Mouse (Mus musculus) liver, embryonic 16.5 days (tissue): ENCODE data around the gene Nfe2l1. TPM values are rescaled to one million over a fixed set of nuclear protein-coding genes. Genes with fewer than 3 reads are reported as not detected.
A peak's percentile ranks its signal among the peaks of the same experiment; 100 is the strongest.

ENCODE experiments used
- ATAC-seq: fragments of 200-750 bp; cut with Nextera tagmentation; 2 replicates; pipeline ENCODE4 v1.8.0; 2017; ENCODE audit warnings: low read depth, mild to moderate bottlenecking, moderate number of reproducible peaks, moderate library complexity
- H3K27ac ChIP-seq: fragments of 300-500 bp; sonication (generic); 2 replicates; pipeline ENCODE4 v1.5.1; 2014; ENCODE audit warnings: mild to moderate bottlenecking, low read length
- H3K27me3 ChIP-seq: fragments of 300-500 bp; sonication (generic); 2 replicates; pipeline ENCODE4 v1.6.1; 2014; ENCODE audit warnings: low read depth, low read length, mixed read lengths; ENCODE audit not compliant: control insufficient read depth, insufficient read depth
- H3K36me3 ChIP-seq: fragments of 300-500 bp; sonication (generic); 2 replicates; pipeline ENCODE4 v1.6.1; 2014; ENCODE audit warnings: mild to moderate bottlenecking; ENCODE audit not compliant: control insufficient read depth, insufficient read depth
- H3K4me1 ChIP-seq: fragments of 300-500 bp; sonication (generic); 2 replicates; pipeline ENCODE4 v1.6.1; 2014; ENCODE audit warnings: low read depth, low read length, mixed read lengths; ENCODE audit not compliant: control insufficient read depth
- H3K4me2 ChIP-seq: fragments of 300-500 bp; sonication (generic); 2 replicates; pipeline ENCODE4 v1.6.1; 2014; ENCODE audit warnings: low read depth, low read length, mixed read lengths
- H3K4me3 ChIP-seq: fragments of 300-500 bp; sonication (generic); 2 replicates; pipeline ENCODE4 v1.5.1; 2014; ENCODE audit warnings: low read depth, mild to moderate bottlenecking, low read length
- H3K9ac ChIP-seq: fragments of 300-500 bp; sonication (generic); 2 replicates; pipeline ENCODE4 v1.6.1; 2014; ENCODE audit warnings: low read depth, low read length
- H3K9me3 ChIP-seq: fragments of 300-500 bp; sonication (generic); replicated peaks from 2 replicates; pipeline ENCODE4 v1.6.1; 2016; ENCODE audit warnings: low read length; ENCODE audit not compliant: control insufficient read depth
- WGBS: fragments of 180-500 bp; shearing (Covaris S2); extraction: QIAGEN DNeasy Blood & Tissue Kit; methylation state at CpG from one replicate; pipeline ENCODE4 v1.1.7; 2014; ENCODE audit not compliant: insufficient replicate concordance; 5-methylcytosine and 5-hydroxymethylcytosine counted together
- polyA plus RNA-seq: library from polyadenylated mRNA; unstranded; fragments of >200 nt; fragmentation: Nextera tagmentation; extraction: Ambion mirVana; gene quantifications from 2 replicates; pipeline ENCODE4 v1.2.1, GENCODE M21; 2015

The Nfe2l1 gene
- polyA plus RNA-seq, 1 experiment from 2014 or later: 20.1 TPM

DNA sequence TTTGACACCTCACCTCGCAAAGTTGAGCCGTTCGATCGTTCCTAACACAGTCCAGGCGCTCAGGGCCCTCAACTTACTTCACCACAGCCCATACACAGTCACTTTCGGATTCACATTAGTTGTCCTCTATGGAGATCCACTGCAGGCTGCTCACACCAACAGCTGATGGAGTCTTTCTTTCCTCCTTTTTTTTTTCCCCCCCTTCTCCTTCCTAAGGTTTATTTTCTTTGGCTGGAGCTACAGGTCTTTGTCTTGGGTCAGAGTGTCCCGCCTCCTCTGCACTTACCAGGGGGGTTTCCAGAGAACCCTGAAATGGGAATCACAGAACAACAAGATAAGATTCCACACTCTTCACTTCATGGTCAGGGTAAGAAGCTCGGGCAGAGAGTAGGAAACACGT is 1.9 kb downstream of the Nfe2l1 start:
- 72% methylated on average over 9 of the region's 9 CpGs for WGBS
- no peak for ATAC-seq
- H3K4me1 ChIP-seq: peaks cover 65% of the 10 kb centered on the region
- H3K27me3 ChIP-seq: no peaks in the 10 kb centered on the region
- peak overlapping the region; percentile 12; the same call in 1 of the 2 replicates for H3K4me3 ChIP-seq
- no peaks in the 10 kb centered on the region for H3K9me3 ChIP-seq
- peaks cover 5% of the 10 kb centered on the region for H3K36me3 ChIP-seq
- no peak overlapping the region; the same call in 1 of the 2 replicates for H3K27ac ChIP-seq
- H3K4me2 ChIP-seq: peak overlapping the region; percentile 29
- 0 out of 2 replicates have a peak overlapping the region, but pooled peaks have one; percentile 21 for H3K9ac ChIP-seq

DNA sequence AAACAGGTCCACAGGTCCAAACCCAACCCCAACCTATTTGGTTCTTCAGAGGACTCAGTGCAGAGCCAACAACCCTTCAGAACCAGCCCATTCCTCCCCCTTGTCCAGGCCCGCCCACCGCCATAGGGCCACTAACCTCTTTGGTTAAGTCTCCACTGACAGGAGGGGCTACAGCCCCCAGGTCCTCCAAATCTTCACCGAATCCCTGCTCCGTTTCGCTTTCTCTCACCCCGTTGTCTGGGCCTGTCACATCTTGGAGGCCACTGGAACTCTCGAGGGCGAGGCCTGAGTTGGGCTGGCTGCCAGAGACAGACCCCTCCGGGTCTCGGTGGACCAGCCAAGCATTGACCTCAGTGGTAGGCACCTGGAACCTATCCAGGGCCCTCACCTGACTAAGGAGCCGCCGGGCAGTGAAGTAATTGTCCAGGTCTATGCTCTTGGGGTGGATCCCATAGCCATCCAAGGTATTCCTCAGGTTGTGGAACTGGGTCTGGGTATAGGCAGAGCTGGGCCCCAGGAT is 2.6 kb downstream of the Nfe2l1 start:
- Histone ChIP-seq H3K9ac (peak overlapping the region; percentile 25; the same call in 1 of the 2 replicates), H3K9me3 (no peaks in the 10 kb centered on the region), H3K4me2 (peak overlapping the region; percentile 22; the same call in 1 of the 2 replicates), H3K27me3 (no peaks in the 10 kb centered on the region), H3K4me1 (peaks cover 72% of the 10 kb centered on the region), H3K27ac (no peak overlapping the region; the same call in 1 of the 2 replicates), H3K36me3 (peaks cover 5% of the 10 kb centered on the region), H3K4me3 (no peak overlapping the region)
- no peak for ATAC-seq
- WGBS: 88% methylated on average over 12 of the region's 12 CpGs

DNA sequence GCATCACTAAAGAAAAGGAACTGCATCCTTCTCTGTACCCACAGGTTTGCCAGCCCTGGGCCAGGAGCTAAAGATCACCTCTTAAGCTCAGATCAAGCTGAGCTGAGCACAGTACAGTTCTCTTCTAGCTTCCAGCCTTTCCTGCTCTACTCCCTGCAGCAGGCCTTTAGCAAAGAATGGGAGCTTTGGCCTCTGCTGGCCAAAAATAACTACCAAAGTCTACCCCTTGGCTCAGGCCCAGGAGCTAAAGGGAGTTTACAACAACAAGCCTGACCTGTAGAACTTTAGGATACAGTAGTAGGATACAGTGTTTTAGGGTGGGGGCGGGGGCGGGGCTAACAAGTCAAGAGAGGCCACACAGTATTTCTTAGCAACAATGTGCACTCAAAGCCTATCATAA is 3.3 kb downstream of the Nfe2l1 start:
- Histone ChIP-seq H3K9ac (no peak overlapping the region), H3K4me2 (peak overlapping the region; percentile 24; the same call in 1 of the 2 replicates), H3K4me1 (peaks cover 72% of the 10 kb centered on the region), H3K36me3 (peaks cover 10% of the 10 kb centered on the region), H3K4me3 (0 out of 2 replicates have a peak overlapping the region, but pooled peaks have one; percentile 1), H3K9me3 (no peaks in the 10 kb centered on the region), H3K27ac (peak overlapping the region; percentile 1; the same call in 1 of the 2 replicates), H3K27me3 (no peaks in the 10 kb centered on the region)
- ATAC-seq: no peak
- 65% methylated on average over 2 of the region's 2 CpGs for WGBS

DNA sequence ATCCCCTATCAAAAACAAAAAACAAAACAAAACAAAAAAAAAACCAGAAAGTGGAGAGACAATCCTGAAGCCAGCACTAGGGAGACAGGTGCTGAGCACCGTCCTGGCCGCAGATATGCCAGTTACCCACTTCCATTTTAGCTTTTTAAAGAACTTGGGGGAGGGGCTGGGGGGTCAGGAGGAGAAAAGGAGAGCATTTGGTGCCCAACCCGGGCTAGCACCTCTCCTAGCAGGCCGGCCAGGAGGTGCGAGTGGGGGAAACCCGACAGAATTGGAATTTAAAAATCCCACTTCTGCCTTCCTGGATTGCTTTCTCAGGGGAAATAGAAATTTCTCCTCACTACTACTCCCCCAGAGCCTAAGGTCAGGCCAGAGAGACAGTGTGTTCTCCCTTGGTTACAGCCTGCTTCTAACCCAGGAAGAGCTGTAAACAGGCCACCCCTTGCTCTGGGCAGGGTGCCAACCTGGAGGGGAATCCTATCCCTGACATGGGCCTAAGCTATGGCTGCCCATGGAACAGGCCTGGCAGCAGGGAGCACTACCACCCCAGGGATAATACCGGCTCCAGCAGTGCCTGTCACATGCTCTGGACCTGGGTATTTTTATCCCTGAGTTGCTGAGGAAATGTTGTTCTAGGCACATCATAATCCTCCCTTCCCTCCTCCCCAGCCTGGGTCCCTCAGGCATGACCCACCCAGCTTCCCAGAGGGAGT is 4.8 kb downstream of the Nfe2l1 start:
- Histone ChIP-seq H3K4me2 (peak overlapping the region; percentile 76), H3K4me1 (peaks cover 64% of the 10 kb centered on the region), H3K9ac (peak overlapping the region; percentile 40; the same call in 1 of the 2 replicates), H3K36me3 (peaks cover 25% of the 10 kb centered on the region), H3K27ac (peak overlapping the region; percentile 49; the same call in 1 of the 2 replicates), H3K4me3 (peak overlapping the region; percentile 52; the same call in 1 of the 2 replicates), H3K27me3 (no peaks in the 10 kb centered on the region), H3K9me3 (no peaks in the 10 kb centered on the region)
- WGBS: 51% methylated on average over 7 of the region's 7 CpGs
- ATAC-seq: no peak

DNA sequence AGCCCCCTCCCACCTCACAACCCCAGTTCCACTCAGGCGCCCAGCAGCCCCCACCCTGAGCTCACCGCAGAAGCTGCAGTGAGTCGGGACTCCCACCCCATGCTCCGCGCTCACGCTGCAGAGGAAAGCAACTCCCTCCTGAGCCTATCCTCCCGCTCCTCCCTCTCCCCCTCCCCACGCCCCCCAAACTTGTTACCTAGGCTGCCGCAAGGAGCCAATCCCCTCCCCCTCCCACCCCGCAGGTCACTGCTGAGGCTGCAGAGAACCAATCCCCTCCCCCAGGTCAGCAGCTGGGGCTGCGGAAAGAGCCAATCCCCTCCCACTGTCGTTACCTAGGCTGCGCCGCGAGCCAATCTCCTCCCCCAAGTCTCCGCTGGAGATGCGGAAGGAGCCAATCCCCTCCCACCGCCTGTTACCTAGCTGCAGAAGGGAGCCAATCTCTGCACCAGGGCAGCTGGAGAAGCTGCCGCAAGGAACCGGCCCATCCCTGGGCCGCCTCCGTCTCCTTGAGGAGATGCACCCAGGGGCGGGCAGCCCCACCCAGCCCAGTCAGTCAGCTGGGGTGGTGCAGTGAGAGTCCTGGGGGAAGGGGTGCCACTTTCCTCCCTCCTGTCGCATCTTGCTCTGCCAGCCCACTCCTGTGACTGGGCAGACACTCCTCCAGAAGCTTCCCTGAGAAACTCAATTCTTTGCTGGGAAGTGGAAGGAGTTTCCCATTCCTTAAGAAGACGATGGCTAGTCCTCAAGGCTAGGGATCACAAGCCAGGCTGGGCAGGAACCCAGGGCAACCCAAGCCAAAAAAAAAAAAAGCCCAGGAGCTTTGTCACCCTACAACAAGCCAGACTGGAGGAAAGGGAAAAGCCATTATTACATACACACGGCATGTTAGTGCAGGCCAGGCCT is 5.6 kb downstream of the Nfe2l1 start:
- Histone ChIP-seq H3K36me3 (peaks cover 33% of the 10 kb centered on the region), H3K9ac (peak overlapping the region; percentile 30; the same call in 1 of the 2 replicates), H3K4me2 (peak overlapping the region; percentile 76), H3K9me3 (no peaks in the 10 kb centered on the region), H3K4me1 (peaks cover 64% of the 10 kb centered on the region), H3K4me3 (peak overlapping the region; percentile 52), H3K27me3 (no peaks in the 10 kb centered on the region), H3K27ac (peak overlapping the region; percentile 49; the same call in 1 of the 2 replicates)
- 2% methylated on average over 25 of the region's 26 CpGs for WGBS
- peak; percentile 88 for ATAC-seq

DNA sequence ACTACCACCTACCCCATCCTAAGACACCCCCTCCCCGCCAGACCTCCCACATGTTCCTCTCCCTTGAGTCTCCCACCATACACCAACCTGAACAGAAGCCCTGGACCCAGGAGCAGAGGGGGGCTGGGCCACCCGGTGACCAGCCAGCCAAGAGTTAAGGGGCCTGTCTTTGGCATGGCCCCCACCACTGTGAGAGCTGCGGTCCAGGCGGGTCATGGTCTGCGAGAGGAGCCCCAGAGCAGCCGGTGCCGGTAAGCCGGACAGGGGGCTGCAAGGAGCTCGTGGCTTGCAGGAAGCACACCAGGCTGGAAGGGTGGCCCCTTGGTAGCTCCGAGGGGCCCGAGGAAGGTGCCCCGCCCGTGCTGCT is 6.3 kb downstream of the Nfe2l1 start:
- peak overlapping the region; percentile 76 for H3K4me2 ChIP-seq
- ATAC-seq: peak; percentile 2; the same call in 1 of the 2 replicates
- 19% methylated on average over 12 of the region's 13 CpGs for WGBS
- peaks cover 37% of the 10 kb centered on the region for H3K36me3 ChIP-seq
- peak overlapping the region; percentile 8; the same call in 1 of the 2 replicates for H3K9ac ChIP-seq
- H3K4me1 ChIP-seq: peaks cover 60% of the 10 kb centered on the region
- H3K9me3 ChIP-seq: no peaks in the 10 kb centered on the region
- H3K27ac ChIP-seq: no peak overlapping the region
- H3K27me3 ChIP-seq: no peaks in the 10 kb centered on the region
- peak overlapping the region; percentile 52 for H3K4me3 ChIP-seq

DNA sequence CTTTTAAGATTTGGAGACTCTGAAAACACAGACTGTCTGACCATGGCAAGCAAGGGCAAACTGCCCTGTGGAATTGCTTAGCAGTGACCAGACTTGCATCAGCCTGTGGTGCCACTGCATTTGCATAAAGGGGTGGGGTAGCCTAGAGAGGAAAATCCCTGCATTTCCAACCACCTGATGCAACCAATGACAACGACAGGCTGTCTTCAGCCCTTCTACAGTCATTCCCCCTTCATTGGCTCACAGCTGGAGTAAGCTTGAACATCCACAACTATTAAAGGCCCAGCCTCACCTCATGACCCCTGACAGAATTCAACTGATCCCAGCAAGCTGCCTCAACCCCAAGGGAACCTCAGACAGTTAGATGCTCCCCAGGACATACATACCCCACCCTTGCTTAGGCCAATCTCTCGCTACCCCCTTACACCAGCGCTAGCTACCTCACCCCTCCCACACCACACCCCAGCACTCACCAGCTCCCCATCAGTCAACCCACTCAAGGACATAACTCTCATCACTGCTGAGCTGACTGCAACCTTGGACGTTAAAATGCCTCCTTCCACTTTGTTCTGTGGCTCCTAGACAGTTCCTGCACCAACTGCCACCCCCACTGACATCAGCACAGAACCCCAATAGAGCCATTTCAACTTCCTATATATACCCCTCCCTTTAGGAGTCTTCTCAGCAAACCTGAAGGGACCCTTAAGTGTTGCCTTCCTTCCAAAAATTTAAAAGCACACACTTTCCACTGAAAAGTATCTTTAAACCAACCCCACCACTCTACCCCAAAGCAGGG is 6.9 kb downstream of the Nfe2l1 start:
- Histone ChIP-seq H3K4me3 (no peak overlapping the region; the same call in 1 of the 2 replicates), H3K36me3 (peaks cover 41% of the 10 kb centered on the region), H3K27me3 (no peaks in the 10 kb centered on the region), H3K9ac (no peak overlapping the region), H3K4me1 (peaks cover 55% of the 10 kb centered on the region), H3K9me3 (no peaks in the 10 kb centered on the region), H3K4me2 (peak overlapping the region; percentile 76), H3K27ac (peak overlapping the region; percentile 45; the same call in 1 of the 2 replicates)
- peak; percentile 31 for ATAC-seq
- WGBS: 46% methylated on average over 4 of the region's 4 CpGs

DNA sequence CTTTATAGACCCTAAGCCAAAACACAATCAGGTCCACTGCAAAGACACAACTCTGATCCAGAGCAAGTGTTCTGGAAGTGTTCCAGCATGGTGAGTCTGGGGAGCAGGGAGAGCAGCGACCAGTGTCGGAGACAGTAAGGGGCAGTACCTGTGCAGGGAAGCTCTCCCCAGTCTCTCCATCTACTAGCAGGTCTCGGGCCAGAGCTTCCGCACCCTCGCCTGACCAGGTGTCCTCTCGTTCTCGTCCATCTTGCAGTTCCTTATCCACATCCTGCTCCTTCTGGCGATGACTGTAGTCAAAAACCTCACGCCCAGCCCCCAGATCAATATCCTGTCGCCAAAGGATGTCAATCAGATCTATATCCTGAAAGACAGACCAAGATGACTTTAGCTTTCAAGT is 7.8 kb downstream of the Nfe2l1 start:
- no peaks in the 10 kb centered on the region for H3K9me3 ChIP-seq
- H3K27me3 ChIP-seq: no peaks in the 10 kb centered on the region
- peaks cover 48% of the 10 kb centered on the region for H3K36me3 ChIP-seq
- WGBS: 84% methylated on average over 10 of the region's 10 CpGs
- H3K4me2 ChIP-seq: no peak overlapping the region
- H3K9ac ChIP-seq: no peak overlapping the region
- H3K4me3 ChIP-seq: no peak overlapping the region
- ATAC-seq: no peak
- peaks cover 46% of the 10 kb centered on the region for H3K4me1 ChIP-seq
- no peak overlapping the region for H3K27ac ChIP-seq
